Mouse (Mus musculus) megakaryocyte-erythroid progenitor cell, adult 5-6 weeks (primary cell): ENCODE measurements around the gene Tmem63b. TPM values are rescaled to one million over a fixed set of nuclear protein-coding genes. Genes with fewer than 3 reads are reported as not detected.

Source experiments
- ATAC-seq: replicated peaks from 2 replicates; pipeline ENCODE4 v1.8.0; 2016; ENCODE audit warnings: mild to moderate bottlenecking, inconsistent platforms; ENCODE audit not compliant: severe bottlenecking, poor library complexity, low FRiP score, low TSS enrichment
- total RNA-seq, 2 experiments: library from RNA; stranded (forward) in 1 of 2; stranded (reverse) in 1 of 2; fragments of 200-1000, 215-1000 nt in 1 of 2; fragments of >200 nt in 1 of 2; fragmentation: Nextera tagmentation in 1 of 2; gene quantifications; 2 replicates each; pipeline ENCODE4 v1.2.3; 2014 to 2017

Tmem63b gene
- total RNA-seq (2014; fragmentation: Nextera tagmentation) (19.3 and 21.1 TPM in 2 replicates), total RNA-seq (2017) (10.2 and 14.3 TPM in 2 replicates)

- peak; percentile 53 for ATAC-seq
These were observed at the start of gene Tmem63b for GRCm38 (mm10) chr17:45686716-45687115. Tmem63b (minus strand) TSS chr17:45686905.

- ATAC-seq = peak; percentile 36; the same call in 1 of the 2 replicates
These were observed 48.9 kb upstream of the Tmem63b start for GRCm38 (mm10) chr17:45735382-45736310.

GRCm38 (mm10) chr17:45734881-45735280 lies 48.2 kb upstream of the Tmem63b start:
- no peak for ATAC-seq

GRCm38 (mm10) chr17:45734333-45734732 lies 47.6 kb upstream of the Tmem63b start:
- ATAC-seq = no peak

GRCm38 (mm10) chr17:45733735-45734301 lies 47.1 kb upstream of the Tmem63b start, which contains the start of gene 1600014C23Rik:
1600014C23Rik (minus strand) TSS chr17:45733844.
- ATAC-seq = no peak

GRCm38 (mm10) chr17:45733038-45733734 lies 46.5 kb upstream of the Tmem63b start:
- no peak for ATAC-seq

- peak; percentile 60 for ATAC-seq
These were observed 44.6 kb upstream of the Tmem63b start for GRCm38 (mm10) chr17:45731172-45731864.

GRCm38 (mm10) chr17:45730696-45731095 lies 44.0 kb upstream of the Tmem63b start:
- ATAC-seq = no peak

GRCm38 (mm10) chr17:45729387-45729786 lies 42.7 kb upstream of the Tmem63b start:
- no peak for ATAC-seq

- ATAC-seq = no peak
These were observed 41.4 kb upstream of the Tmem63b start for GRCm38 (mm10) chr17:45727983-45728723.

GRCm38 (mm10) chr17:45727481-45727880 lies 40.8 kb upstream of the Tmem63b start:
- no peak for ATAC-seq

- peak; percentile 39; the same call in 1 of the 2 replicates for ATAC-seq
These were observed 39.5 kb upstream of the Tmem63b start for GRCm38 (mm10) chr17:45726249-45726648.

- no peak for ATAC-seq
These were observed 37.8 kb upstream of the Tmem63b start for GRCm38 (mm10) chr17:45724574-45724921.

GRCm38 (mm10) chr17:45723732-45724573 lies 37.2 kb upstream of the Tmem63b start:
- ATAC-seq = peak; percentile 73

- ATAC-seq = peak; percentile 80
These were observed 31.6 kb upstream of the Tmem63b start for GRCm38 (mm10) chr17:45718323-45718722.

- no peak for ATAC-seq
These were observed 24.8 kb upstream of the Tmem63b start for GRCm38 (mm10) chr17:45711525-45711924.

GRCm38 (mm10) chr17:45710407-45710806 lies 23.7 kb upstream of the Tmem63b start:
- ATAC-seq = no peak

- no peak for ATAC-seq
These were observed 23.1 kb upstream of the Tmem63b start for GRCm38 (mm10) chr17:45709829-45710228.
